Mouse (Mus musculus) CH12.LX (cell line): ENCODE measurements around the gene AC134908.4.

Experiments used
- CTCF ChIP-seq, 2 experiments: IDR thresholded peaks in 1 of 2; conservative IDR thresholded peaks in 1 of 2; 2 replicates each; pipeline ENCODE4 v1.5.1; 2011 to 2012; ENCODE audit warnings: low read depth in 2 of 2, low read length in 2 of 2, improper control_type of control experiment in 1 of 2, inconsistent platforms in 1 of 2, mild to moderate bottlenecking in 1 of 2, moderate library complexity in 1 of 2
- E2F4 ChIP-seq: IDR thresholded peaks from 2 replicates; pipeline ENCODE4 v1.6.1; 2011; ENCODE audit warnings: low read depth, low read length, improper control_type of control experiment; ENCODE audit not compliant: insufficient replicate concordance
- ELF1 ChIP-seq: IDR thresholded peaks from 2 replicates; pipeline ENCODE4 v1.6.1; 2014; ENCODE audit warnings: low read depth, mild to moderate bottlenecking, inconsistent platforms, low read length, improper control_type of control experiment
- EP300 ChIP-seq: IDR thresholded peaks from 2 replicates; pipeline ENCODE4 v1.6.1; 2011; ENCODE audit warnings: low read length, improper control_type of control experiment
- GABPA ChIP-seq: IDR thresholded peaks from 2 replicates; pipeline ENCODE4 v1.6.1; 2012; ENCODE audit warnings: low read depth, low read length, improper control_type of control experiment, inconsistent platforms; ENCODE audit not compliant: insufficient replicate concordance
- HCFC1 ChIP-seq: IDR thresholded peaks from 2 replicates; pipeline ENCODE4 v1.6.1; 2012; ENCODE audit warnings: low read depth, mild to moderate bottlenecking, inconsistent platforms, low read length, improper control_type of control experiment
- JUN ChIP-seq: IDR thresholded peaks from 2 replicates; pipeline ENCODE4 v1.6.1; 2011; ENCODE audit warnings: low read depth, mild to moderate bottlenecking, low read length, improper control_type of control experiment, moderate library complexity; ENCODE audit not compliant: insufficient read depth
- MXI1 ChIP-seq: IDR thresholded peaks from 2 replicates; pipeline ENCODE4 v1.6.1; 2011; ENCODE audit warnings: mild to moderate bottlenecking, low read depth, low read length, improper control_type of control experiment
- POLR2A ChIP-seq: IDR thresholded peaks from 2 replicates; pipeline ENCODE4 v1.6.1; 2011; ENCODE audit warnings: low read depth, mild to moderate bottlenecking, improper control_type of control experiment, low read length
- USF1 ChIP-seq: IDR thresholded peaks from 2 replicates; pipeline ENCODE4 v1.6.1; 2014; ENCODE audit warnings: low read depth, mild to moderate bottlenecking, inconsistent platforms, low read length, improper control_type of control experiment
- ZMIZ1 ChIP-seq: IDR thresholded peaks from 2 replicates; pipeline ENCODE4 v1.6.1; 2012; ENCODE audit warnings: low read depth, mild to moderate bottlenecking, inconsistent platforms, low read length, improper control_type of control experiment

DNA sequence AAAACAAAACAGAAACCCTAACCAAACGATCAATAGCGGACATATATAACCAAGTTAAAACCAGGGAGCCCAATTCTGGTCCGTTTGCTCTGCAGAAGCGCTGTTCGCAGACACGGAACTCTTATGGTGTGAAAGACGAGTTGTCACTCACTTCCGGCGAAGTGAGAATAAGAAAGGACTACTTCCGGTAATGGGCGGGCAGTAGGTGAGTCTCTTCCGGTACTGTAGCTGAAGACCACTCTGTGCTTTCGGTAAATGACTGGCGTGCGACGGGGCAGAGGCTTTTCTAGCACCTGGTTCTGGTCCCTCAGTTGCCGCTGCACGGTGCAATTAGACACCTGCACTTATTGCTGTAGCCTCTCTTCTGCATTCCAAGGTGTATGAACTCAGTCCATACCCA is 28.0 kb upstream of the AC134908.4 start, which contains the start of gene Wdr24:
- TF ChIP-seq CTCF (conservative IDR thresholded peaks at IDR 0.05 in 1 of 2, IDR thresholded peaks at IDR 0.05 in 1 of 2; ENCODE audit: low read depth in 2 of 2, low read length in 2 of 2) (no peak), POLR2A (peak; percentile 74), JUN (no peak), ELF1 (peak; percentile 91), EP300 (no peak), HCFC1 (peak; percentile 95), ZMIZ1 (no peak), MXI1 (no peak), E2F4 (no peak), USF1 (no peak), GABPA (no peak; the same call in 1 of the 2 replicates)
